Mouse (Mus musculus): ENCODE data around the gene A830031A19Rik.

The A830031A19Rik gene

GRCm38 (mm10) chr11:24074634-24075104, at the start of gene A830031A19Rik:
Gene A830031A19Rik (minus strand): TSS chr11:24075054.
- DNase-seq, result no peak

GRCm38 (mm10) chr11:24123991-24124390, 49.1 kb upstream of the A830031A19Rik start:
- no peak for DNase-seq

- DNase-seq, result no peak
Measured at GRCm38 (mm10) chr11:24122899-24123298, 48.0 kb upstream of the A830031A19Rik start.

DNA sequence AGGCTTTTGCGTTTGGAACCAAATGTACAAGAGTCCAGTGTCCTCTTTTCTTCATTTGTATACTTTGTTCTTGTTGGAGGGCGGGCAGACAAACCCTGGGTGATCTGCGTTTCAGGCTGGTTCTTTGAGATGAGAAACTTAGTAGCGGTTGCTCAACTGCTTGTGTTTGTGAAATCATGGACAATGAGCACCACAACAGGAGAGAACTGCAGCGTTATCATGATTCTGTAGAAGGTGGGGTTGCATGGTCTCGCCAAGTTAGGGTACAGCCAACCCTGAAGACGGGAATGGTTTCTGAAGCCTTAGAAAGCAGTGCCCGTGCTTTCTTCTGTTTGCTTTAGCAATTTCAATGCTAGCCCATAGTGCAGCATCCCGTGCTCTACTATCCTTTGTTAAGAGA, 46.3 kb upstream of the A830031A19Rik start:
- no peak for DNase-seq

- no peak for DNase-seq
Measured at GRCm38 (mm10) chr11:24116582-24117318, 41.9 kb upstream of the A830031A19Rik start.

- DNase-seq, result no peak
Measured at GRCm38 (mm10) chr11:24116041-24116440, 41.2 kb upstream of the A830031A19Rik start.

DNA sequence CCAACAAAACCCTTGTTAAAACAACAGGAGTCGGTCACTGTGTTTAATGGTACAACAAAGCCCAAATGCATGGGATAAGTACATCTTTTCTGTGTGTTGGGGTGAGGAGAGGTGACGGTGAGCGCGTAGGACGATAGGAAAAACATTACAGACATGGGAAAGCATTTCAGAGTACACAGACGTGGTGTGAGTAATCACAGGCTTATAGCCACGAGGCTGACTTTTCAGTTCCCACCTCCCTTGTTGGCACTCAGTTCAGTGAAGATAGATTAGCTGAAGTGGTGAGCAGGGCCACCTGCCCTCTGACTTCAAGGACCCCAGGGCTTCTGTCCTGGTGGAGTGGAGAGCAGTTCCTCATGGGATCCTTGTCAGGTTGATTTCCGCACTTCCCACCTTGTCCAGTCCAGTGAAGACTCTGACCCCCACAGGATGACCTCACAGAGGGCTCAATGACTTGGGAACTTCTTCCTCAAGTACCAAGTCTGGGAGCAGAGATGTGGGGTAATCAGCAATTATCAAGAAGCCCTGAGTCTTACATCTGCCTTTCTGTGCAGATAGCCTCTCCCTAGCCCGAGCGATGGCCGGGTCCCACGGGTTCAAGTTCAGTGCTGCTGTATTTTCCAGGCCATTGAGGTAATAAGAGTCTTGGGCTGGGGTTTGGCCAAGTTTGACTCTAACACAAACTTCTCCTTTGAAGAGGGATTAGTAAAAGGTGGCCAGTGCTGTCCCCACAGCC, 40.3 kb upstream of the A830031A19Rik start:
- no peak for DNase-seq

DNA sequence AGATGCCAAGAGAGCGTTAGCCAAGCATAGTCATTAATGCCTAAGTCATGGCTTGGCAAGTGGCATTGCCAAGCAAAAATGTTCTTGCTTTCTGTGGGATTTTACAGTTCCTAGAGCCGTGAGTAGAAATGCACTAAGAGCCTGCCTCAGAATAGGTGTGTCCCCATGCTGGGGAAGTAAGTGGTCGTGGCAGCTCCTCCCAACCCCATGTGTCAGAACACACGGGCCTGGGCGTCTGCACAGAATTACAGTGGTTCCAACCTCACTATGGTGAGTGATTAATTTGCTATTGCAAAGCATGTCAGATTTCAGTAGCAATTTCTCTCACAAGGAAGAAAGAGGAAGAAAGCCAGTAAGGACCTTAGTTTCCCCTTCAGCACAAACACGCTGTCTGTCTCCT, 36.9 kb upstream of the A830031A19Rik start:
- no peak for DNase-seq

DNA sequence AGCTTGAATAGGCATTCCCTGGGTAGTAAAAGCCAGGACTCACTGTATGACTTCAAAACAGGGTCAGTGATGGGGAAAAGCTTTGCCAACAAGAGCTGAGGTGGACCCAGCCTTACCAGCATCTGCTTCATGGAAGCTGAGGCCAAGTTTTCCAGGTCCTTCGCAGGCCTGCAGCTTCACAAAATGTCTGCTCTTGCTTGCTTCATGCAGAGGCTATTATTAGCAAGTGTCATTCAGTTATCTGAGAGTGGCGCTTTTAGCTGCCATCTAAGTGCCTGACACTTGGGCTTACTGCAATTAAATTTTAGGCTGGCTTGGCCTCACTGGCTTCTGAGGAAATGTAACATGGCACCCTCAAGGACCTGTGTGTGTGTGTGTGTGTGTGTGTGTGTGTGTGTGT, 35.3 kb upstream of the A830031A19Rik start:
- no peak for DNase-seq

DNA sequence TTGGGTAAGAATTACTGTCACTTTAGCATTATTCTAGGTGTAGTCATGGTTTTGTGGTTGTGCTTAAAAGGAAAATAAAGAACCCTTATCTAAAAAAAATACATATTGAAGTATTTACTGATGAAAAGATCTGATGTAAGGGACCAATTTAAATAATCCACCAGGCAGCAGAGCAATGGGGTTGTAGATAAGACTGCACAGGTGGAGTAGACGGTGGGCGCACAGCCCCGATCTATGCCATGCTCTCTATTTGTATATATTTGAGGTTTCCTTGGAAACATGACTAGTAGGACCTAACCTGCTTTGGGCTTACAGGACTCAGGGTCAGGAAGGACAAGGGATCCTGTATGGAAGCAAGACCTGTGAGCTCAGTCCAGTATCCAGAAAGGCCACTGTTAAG, 34.5 kb upstream of the A830031A19Rik start:
- DNase-seq, result no peak

- DNase-seq, result no peak
Measured at GRCm38 (mm10) chr11:24108974-24109373, 34.1 kb upstream of the A830031A19Rik start.

- no peak for DNase-seq
Measured at GRCm38 (mm10) chr11:24107414-24107813, 32.6 kb upstream of the A830031A19Rik start.

DNA sequence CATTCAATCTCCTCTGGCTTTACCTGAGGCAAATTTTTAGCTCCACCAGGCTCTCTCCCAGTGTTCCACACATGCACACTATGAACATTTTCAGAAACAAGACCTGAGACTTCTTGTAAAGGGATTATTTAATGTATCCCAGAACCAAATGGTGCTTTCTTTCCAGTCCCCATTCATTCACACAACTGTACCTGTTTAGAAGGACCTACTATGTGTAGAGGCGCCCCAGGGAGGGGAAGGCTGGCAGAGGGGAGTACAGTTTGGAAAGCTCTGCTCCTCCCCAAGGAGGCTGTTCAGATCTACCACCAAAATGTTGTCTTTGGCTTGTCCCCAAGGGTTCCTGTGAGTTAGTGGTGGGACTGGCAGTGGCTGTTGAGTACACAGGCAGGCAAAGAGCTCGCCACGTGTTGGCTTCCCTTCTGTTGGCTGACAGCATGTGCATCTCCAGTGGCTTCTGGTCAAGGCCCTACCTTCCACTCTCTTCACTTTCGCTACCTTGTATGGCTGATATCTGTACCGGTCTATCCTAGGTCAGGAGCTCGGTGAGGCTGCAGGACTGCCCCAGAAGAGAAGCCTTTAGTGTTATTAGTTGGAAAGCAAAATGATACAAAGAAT, 28.4 kb upstream of the A830031A19Rik start:
- DNase-seq, result no peak

GRCm38 (mm10) chr11:24102372-24102771, 27.5 kb upstream of the A830031A19Rik start:
- no peak for DNase-seq

DNA sequence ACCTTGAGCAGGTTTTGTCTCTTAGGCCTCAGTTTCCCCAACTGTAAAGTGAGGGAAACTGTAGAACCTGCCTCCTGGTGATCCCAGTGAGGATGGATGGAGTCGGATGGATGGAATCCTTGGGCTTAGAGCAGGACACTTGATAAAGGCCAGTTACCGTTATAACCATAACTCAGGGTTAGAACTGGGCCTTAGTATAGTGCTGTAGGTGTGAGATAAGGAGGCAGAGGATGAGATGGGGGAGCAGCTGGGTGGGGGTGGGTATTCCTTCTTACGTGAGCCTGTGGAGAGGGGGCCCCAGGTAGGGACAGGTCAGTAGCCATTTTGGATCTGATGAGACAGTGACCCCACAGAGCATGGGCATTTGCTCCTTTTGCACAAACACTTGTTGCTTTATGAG, 26.8 kb upstream of the A830031A19Rik start:
- DNase-seq, result no peak

- no peak for DNase-seq
Measured at GRCm38 (mm10) chr11:24100449-24101070, 25.7 kb upstream of the A830031A19Rik start.

GRCm38 (mm10) chr11:24099886-24100293, 25.0 kb upstream of the A830031A19Rik start:
- DNase-seq, result no peak

DNA sequence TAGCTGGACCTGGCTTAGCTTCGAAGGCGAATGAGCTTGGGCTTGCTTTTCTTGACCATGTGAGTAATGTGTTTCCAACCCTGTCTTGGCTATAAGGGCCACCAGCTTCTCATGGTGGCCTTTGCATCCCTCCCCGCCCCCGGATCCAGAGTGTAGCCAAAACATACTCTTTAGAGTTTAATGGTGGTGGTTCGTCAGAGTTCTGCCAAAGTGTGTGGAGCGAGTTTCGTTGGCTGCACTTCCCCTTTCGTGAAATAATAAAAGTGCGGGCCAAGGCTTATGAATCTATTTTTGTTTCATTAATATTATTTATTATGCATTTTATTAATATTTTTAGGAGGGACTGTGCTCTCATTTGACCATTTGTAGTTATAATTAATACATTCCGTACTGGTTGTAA, 24.4 kb upstream of the A830031A19Rik start:
- no peak for DNase-seq

GRCm38 (mm10) chr11:24098662-24099061, 23.8 kb upstream of the A830031A19Rik start:
- no peak for DNase-seq

- DNase-seq, result no peak
Measured at GRCm38 (mm10) chr11:24098069-24098468, 23.2 kb upstream of the A830031A19Rik start.

DNA sequence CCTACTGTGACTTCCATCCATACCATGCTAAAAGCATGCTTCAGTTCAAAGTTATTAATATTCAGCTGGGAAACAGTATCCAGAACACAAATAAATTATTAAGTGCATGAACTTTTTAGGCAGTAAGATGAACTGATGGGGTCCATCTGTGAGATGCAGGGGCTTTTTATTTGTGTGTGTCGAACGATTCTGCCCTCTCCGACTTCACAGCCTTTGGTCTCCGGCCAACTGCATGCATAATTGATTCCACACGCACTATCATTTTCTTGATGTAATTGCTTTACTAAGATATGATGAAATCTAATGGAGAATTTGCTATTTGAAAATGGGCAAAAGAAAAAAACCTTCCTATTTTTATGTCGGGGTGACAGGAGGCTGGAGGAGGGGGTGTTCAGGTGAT, 22.2 kb upstream of the A830031A19Rik start:
- DNase-seq, result no peak

GRCm38 (mm10) chr11:24096483-24096882, 21.6 kb upstream of the A830031A19Rik start:
- no peak for DNase-seq

DNA sequence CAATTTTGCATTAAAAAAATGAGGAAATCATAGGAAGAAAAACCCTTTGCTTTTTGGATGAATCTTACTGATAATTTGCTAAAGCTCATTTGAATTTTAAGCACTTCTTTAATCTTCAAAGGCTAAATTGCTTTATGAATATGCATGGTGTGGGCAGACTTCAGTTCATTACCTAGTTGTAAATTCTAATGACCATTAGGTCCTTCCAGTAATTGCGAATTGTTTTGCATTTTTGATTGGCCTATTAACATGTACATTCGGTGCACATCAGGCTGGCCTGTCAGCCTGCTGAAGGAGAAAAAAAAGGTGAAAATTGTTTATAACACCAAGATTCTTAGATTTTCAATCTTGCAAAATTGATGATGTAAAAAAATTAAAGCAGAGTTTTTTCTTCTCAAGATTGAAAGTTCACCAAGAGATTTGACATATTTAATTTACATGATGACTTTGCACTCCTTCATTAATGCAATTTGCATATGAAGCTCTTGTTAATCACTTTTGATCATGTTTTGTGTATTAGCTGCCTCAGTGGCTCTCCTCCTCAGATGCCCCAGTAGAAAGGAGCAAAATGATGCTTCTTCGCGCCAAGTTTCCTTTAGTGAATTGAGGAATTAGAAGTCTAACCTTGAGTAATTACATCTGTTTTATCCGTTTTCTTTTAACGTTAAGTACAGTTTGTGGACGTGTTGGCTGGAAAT, 21.0 kb upstream of the A830031A19Rik start:
- no peak for DNase-seq

All from cerebellum, adult 8-10 months (tissue).